Mouse (Mus musculus): ENCODE measurements around the gene Lyar. TPM values are rescaled to one million over a fixed set of nuclear protein-coding genes. Genes with fewer than 3 reads are reported as not detected.

The Lyar gene
- polyA plus RNA-seq, 1 experiment from 2014 or later, result 133 TPM

- H3K9ac ChIP-seq, result no peak overlapping the region
- H3K27me3 ChIP-seq, result no peaks in the 10 kb centered on the region
- H3K4me3 ChIP-seq, result no peak overlapping the region
- H3K27ac ChIP-seq, result no peak overlapping the region
- no peak overlapping the region for H3K4me2 ChIP-seq
- no peaks in the 10 kb centered on the region for H3K9me3 ChIP-seq
- peaks cover 81% of the 10 kb centered on the region for H3K36me3 ChIP-seq
- ATAC-seq (ENCODE audit: insufficient number of reproducible peaks, insufficient read depth, low FRiP score, low TSS enrichment, low read depth), result no peak
- no peaks in the 10 kb centered on the region for H3K4me1 ChIP-seq
- whole genome bisulfite sequencing, result 85% methylated on average over 7 of the region's 7 CpGs
Measured at GRCm38 (mm10) chr5:38205303-38205726, 15.0 kb upstream of the Lyar start.

DNA sequence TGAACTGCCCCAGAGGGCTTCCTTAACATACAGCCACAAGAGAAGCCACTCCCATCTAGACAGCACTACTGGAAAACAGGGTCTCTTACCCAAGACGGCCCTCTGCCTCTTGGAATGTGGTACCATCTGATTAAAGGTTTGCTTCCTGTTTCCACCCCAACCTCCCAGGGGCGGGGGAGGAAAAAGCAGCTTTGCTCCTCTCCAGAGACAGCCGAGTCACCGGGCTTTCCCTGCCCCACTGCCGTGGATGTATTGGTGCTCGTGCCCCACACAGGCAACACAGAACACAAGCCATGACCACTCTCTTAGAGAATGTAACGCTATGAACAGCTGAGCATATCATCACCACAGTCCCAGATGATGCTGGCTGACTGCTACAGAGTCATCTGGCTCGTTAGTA is 11.3 kb upstream of the Lyar start:
- ATAC-seq (ENCODE audit: insufficient number of reproducible peaks, insufficient read depth, low FRiP score, low TSS enrichment, low read depth), result no peak
- H3K4me2 ChIP-seq, result no peak overlapping the region
- peaks cover 11% of the 10 kb centered on the region; the same call in 1 of the 2 replicates for H3K4me1 ChIP-seq
- 51% methylated on average over 8 of the region's 8 CpGs for WGBS
- H3K27ac ChIP-seq, result no peak overlapping the region
- no peak overlapping the region for H3K4me3 ChIP-seq
- no peaks in the 10 kb centered on the region for H3K27me3 ChIP-seq
- H3K9ac ChIP-seq, result no peak overlapping the region
- H3K9me3 ChIP-seq, result no peaks in the 10 kb centered on the region
- H3K36me3 ChIP-seq, result peaks cover 80% of the 10 kb centered on the region

DNA sequence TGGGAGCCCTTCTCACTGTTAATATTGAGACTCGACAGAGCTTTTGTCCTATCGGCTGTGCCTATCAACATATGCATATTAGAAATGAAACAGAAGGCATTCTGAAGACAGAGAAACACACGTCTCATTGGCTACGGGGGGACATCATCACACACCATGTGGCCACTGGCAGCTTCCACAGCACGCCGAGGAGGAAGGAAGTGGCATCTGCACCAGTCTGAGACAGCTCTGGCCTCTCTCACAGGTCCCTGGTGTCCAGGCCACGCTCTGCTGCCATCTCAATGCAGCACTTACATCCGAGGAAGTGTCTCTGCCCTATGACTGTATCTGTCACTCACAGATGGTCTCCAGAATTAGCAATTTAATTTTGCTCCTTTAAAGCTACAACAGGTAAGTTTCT is 8.6 kb upstream of the Lyar start:
- H3K27ac ChIP-seq, result no peak overlapping the region
- no peak for ATAC-seq (ENCODE audit: insufficient number of reproducible peaks, insufficient read depth, low FRiP score, low TSS enrichment, low read depth)
- no peaks in the 10 kb centered on the region for H3K27me3 ChIP-seq
- H3K9ac ChIP-seq, result no peak overlapping the region
- H3K4me1 ChIP-seq, result peaks cover 11% of the 10 kb centered on the region; the same call in 1 of the 2 replicates
- 85% methylated on average over 8 of the region's 8 CpGs for WGBS
- H3K4me2 ChIP-seq, result no peak overlapping the region
- peaks cover 84% of the 10 kb centered on the region for H3K36me3 ChIP-seq
- no peak overlapping the region for H3K4me3 ChIP-seq
- no peaks in the 10 kb centered on the region for H3K9me3 ChIP-seq

DNA sequence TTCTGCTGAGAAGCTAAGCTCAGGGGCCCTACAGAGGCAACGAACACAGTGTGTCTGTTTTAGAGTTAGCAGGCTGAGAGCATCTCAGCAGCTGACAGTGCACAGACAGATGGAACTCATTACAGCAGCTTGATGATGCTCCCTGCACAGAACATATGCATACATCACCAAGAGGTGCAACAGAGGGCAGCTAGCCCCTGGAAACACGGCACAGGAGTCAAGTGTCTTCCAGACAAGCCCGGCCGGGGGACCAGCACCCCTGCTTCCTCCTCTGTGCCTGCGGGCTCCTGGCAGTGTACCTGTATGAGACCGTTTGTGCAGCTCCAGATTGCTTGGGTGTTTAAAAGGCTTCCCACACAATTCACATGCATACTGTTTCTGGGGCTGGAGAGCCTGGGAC is 7.3 kb upstream of the Lyar start:
- H3K4me1 ChIP-seq, result peaks cover 11% of the 10 kb centered on the region; the same call in 1 of the 2 replicates
- H3K36me3 ChIP-seq, result peaks cover 81% of the 10 kb centered on the region
- no peak overlapping the region for H3K9ac ChIP-seq
- no peak overlapping the region for H3K4me2 ChIP-seq
- no peak overlapping the region for H3K4me3 ChIP-seq
- no peaks in the 10 kb centered on the region for H3K9me3 ChIP-seq
- H3K27ac ChIP-seq, result no peak overlapping the region
- no peaks in the 10 kb centered on the region for H3K27me3 ChIP-seq
- 49% methylated on average over 6 of the region's 6 CpGs for WGBS
- no peak for ATAC-seq (ENCODE audit: insufficient number of reproducible peaks, insufficient read depth, low FRiP score, low TSS enrichment, low read depth)

DNA sequence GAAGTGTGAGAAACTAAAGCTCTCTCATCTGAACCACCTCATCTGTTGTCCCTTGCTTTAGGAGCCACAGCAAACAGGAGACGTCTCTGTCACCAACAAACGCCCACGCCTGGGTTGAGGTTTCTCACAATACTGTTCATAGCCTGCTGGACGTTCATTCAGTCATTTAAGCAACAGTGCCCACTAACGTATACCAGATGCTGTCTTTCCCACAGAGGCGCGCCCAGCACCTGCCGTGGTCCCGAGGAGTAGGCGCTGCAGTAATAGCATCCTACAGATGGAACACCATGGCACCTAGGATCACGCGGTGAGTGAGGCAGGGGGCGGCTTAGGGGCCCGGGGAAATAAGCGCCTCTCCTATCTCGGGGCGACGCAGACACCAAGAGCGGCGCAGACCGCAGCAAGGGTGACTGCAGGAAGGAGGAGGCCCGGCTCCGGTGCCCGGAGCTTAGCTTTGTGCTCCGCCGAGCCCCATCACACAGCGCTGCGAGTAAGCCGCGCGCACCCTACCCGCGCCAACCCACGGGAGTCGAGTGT is 431 bp upstream of the Lyar start:
- Histone ChIP-seq H3K4me3 (peak overlapping the region; percentile 89), H3K9me3 (no peaks in the 10 kb centered on the region), H3K27me3 (no peaks in the 10 kb centered on the region), H3K36me3 (peaks cover 31% of the 10 kb centered on the region), H3K4me2 (peak overlapping the region; percentile 87), H3K9ac (peak overlapping the region; percentile 90), H3K27ac (peak overlapping the region; percentile 71), H3K4me1 (peaks cover 27% of the 10 kb centered on the region)
- under 1% methylated on average over 35 of the region's 35 CpGs for WGBS
- ATAC-seq (ENCODE audit: insufficient number of reproducible peaks, insufficient read depth, low FRiP score, low TSS enrichment, low read depth), result peak; percentile 50

DNA sequence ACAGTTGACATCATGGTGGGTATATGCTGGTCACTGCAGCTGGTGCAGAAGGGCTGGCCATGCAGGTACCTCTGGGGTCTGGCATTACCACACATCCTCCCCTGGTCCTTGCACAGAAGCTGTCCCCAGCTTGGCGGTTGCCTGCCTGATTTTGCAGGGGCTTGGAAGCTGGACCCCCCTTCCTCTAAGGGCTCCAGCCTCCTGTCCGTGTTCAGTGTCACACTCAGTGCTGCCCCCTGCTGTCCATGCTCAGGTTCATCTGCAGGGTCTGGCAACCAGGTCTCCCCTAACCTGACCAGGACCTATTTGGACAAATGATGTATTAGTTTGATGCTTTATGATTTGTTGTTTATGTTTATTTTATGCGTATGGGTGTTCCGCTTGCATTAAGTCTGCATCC is 15.2 kb downstream of the Lyar start:
- Histone ChIP-seq H3K9me3 (no peaks in the 10 kb centered on the region), H3K9ac (no peak overlapping the region), H3K4me1 (no peaks in the 10 kb centered on the region), H3K27me3 (no peaks in the 10 kb centered on the region), H3K4me3 (no peak overlapping the region), H3K27ac (no peak overlapping the region), H3K36me3 (peaks cover 61% of the 10 kb centered on the region), H3K4me2 (no peak overlapping the region)
- WGBS, result 59% methylated on average over 4 of the region's 4 CpGs
- ATAC-seq (ENCODE audit: insufficient number of reproducible peaks, insufficient read depth, low FRiP score, low TSS enrichment, low read depth), result peak; percentile 20; the same call in 1 of the 2 replicates

GRCm38 (mm10) chr5:38236627-38237026 is 16.4 kb downstream of the Lyar start:
- H3K27me3 ChIP-seq, result no peaks in the 10 kb centered on the region
- H3K4me2 ChIP-seq, result no peak overlapping the region
- no peak for ATAC-seq (ENCODE audit: insufficient number of reproducible peaks, insufficient read depth, low FRiP score, low TSS enrichment, low read depth)
- H3K4me3 ChIP-seq, result no peak overlapping the region
- peaks cover 7% of the 10 kb centered on the region; the same call in 1 of the 2 replicates for H3K4me1 ChIP-seq
- no peaks in the 10 kb centered on the region for H3K9me3 ChIP-seq
- H3K9ac ChIP-seq, result no peak overlapping the region
- WGBS, result 90% methylated on average over 2 of the region's 2 CpGs
- peaks cover 49% of the 10 kb centered on the region for H3K36me3 ChIP-seq
- H3K27ac ChIP-seq, result no peak overlapping the region

DNA sequence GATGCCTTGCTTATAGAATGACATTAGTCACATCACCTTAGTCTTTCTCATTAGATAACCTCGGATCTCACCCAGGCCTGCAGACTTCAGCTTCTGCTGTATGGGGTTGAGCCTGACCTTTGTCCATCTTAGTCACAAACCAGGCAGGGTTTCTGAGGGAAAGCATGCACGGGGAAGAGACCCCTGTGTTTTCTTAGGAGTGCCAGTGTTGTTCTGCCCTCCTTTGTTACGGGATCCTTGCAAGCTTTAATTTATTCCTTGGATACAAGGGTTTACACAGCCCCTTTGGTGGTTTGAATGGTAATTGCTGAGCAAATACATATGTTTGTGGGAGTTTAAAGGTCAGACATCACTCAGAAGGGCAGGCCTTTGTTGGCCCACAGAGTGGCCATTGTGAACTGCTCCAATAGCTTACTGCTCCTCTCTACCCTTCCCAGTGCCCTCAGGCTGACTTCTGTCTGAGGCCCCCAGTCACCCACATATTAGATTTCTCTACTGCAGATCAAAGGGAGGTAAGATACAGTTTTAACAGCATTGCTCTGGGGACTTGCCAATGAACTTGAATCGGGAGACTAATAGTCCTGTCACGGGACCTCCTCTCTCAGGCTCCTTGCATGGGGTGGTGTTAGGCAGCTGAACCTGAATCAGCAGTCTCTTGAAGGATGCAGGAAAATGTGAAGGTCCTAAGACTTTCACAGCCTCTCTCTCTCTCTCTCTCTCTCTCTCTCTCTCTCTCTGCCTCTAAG is 20.6 kb downstream of the Lyar start:
- H3K27me3 ChIP-seq, result no peaks in the 10 kb centered on the region
- H3K9ac ChIP-seq, result no peak overlapping the region
- no peak overlapping the region for H3K4me2 ChIP-seq
- no peak overlapping the region for H3K27ac ChIP-seq
- no peak for ATAC-seq (ENCODE audit: insufficient number of reproducible peaks, insufficient read depth, low FRiP score, low TSS enrichment, low read depth)
- peaks cover 10% of the 10 kb centered on the region for H3K36me3 ChIP-seq
- peaks cover 7% of the 10 kb centered on the region; the same call in 1 of the 2 replicates for H3K4me1 ChIP-seq
- WGBS, result 18% methylated on average over 5 of the region's 5 CpGs
- no peaks in the 10 kb centered on the region for H3K9me3 ChIP-seq
- no peak overlapping the region for H3K4me3 ChIP-seq

DNA sequence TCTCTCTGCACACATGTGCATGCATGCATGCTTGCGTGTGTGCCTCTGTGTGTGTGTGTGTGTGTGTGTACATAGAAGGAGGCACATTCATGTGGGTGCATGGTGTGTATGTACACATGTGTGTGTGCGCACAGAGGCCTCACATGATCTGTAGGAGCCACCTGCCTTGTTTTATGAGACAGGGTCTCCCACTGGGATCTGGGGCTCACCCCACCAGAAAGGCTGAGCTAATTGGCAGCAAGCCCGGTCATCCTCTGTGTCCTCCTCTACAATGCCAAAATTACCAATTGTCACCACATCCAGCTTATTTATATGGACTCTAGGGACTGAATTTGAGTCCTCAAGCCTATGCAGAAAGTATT is 21.2 kb downstream of the Lyar start:
- Histone ChIP-seq H3K9me3 (no peaks in the 10 kb centered on the region), H3K4me1 (peaks cover 7% of the 10 kb centered on the region; the same call in 1 of the 2 replicates), H3K9ac (no peak overlapping the region), H3K4me3 (no peak overlapping the region), H3K4me2 (no peak overlapping the region), H3K36me3 (peaks cover 5% of the 10 kb centered on the region), H3K27ac (no peak overlapping the region), H3K27me3 (no peaks in the 10 kb centered on the region)
- no peak for ATAC-seq (ENCODE audit: insufficient number of reproducible peaks, insufficient read depth, low FRiP score, low TSS enrichment, low read depth)
- 79% methylated on average over 3 of the region's 3 CpGs for WGBS

DNA sequence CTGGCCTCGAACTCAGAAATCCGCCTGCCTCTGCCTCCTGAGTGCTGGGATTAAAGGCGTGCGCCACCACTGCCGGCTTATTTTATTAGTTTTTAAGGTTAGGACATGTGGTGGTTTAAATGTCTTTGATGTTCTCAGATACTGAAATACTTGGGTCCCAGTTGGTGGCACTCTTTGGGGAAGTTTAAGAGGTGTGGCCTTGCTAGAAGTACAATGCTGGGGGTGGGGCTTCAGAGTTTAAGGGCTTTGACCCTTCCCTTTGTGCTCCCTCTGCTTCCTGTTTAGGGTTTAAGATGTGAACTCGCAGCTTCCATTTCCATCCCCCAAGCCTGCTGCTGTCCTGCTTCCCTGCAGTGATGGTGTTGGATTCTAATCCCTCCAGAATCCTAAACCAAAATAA is 21.7 kb downstream of the Lyar start:
- no peak for ATAC-seq (ENCODE audit: insufficient number of reproducible peaks, insufficient read depth, low FRiP score, low TSS enrichment, low read depth)
- Histone ChIP-seq H3K4me2 (no peak overlapping the region), H3K36me3 (no peaks in the 10 kb centered on the region), H3K27me3 (no peaks in the 10 kb centered on the region), H3K4me1 (peaks cover 7% of the 10 kb centered on the region; the same call in 1 of the 2 replicates), H3K9ac (no peak overlapping the region), H3K27ac (no peak overlapping the region), H3K4me3 (no peak overlapping the region), H3K9me3 (no peaks in the 10 kb centered on the region)
- 81% methylated on average over 6 of the region's 6 CpGs for WGBS

- WGBS, result 39% methylated on average over 4 of the region's 4 CpGs
- no peak for ATAC-seq (ENCODE audit: insufficient number of reproducible peaks, insufficient read depth, low FRiP score, low TSS enrichment, low read depth)
- H3K36me3 ChIP-seq, result no peaks in the 10 kb centered on the region
- no peak overlapping the region for H3K27ac ChIP-seq
- no peak overlapping the region for H3K9ac ChIP-seq
- no peak overlapping the region for H3K4me2 ChIP-seq
- no peaks in the 10 kb centered on the region for H3K4me1 ChIP-seq
- no peaks in the 10 kb centered on the region for H3K27me3 ChIP-seq
- no peaks in the 10 kb centered on the region for H3K9me3 ChIP-seq
- no peak overlapping the region for H3K4me3 ChIP-seq
Measured at GRCm38 (mm10) chr5:38255195-38255594, 34.9 kb downstream of the Lyar start.

DNA sequence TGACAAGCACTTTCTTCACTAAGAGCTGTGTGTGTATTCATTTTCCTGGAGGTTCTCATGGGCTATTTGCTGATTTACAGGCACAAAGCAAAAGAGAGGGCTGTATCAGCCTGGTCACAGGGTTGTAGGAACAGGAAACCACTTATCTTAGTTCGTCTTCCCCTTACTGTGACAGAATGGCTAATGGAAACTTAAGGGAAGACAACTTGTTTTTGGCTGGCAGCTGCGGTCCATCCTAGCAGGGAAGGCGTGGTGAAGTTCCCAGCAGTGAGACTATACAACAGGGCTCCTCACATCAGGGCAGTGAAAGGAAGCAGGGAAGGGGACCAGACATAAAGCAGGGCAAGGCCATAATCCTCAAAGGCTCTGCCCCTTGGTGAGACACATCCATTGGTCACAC is 35.4 kb downstream of the Lyar start:
- 80% methylated on average over 3 of the region's 3 CpGs for WGBS
- Histone ChIP-seq H3K9ac (no peak overlapping the region), H3K4me2 (no peak overlapping the region), H3K27me3 (no peaks in the 10 kb centered on the region), H3K36me3 (no peaks in the 10 kb centered on the region), H3K9me3 (no peaks in the 10 kb centered on the region), H3K4me1 (no peaks in the 10 kb centered on the region), H3K4me3 (no peak overlapping the region), H3K27ac (no peak overlapping the region)
- ATAC-seq (ENCODE audit: insufficient number of reproducible peaks, insufficient read depth, low FRiP score, low TSS enrichment, low read depth), result no peak
